9 mouse cellular contexts compared by ENCODE assay signal in genomic region chr2:31785074-31785473, GRCm38 (mm10). TPM values are rescaled to one million over a fixed set of nuclear protein-coding genes. Genes with fewer than 3 reads are reported as not detected.
DNase-seq lines count a peak whose midpoint lies in the region; ATAC-seq and TF ChIP-seq lines count a peak whose summit lies in the region.
"Had no signal": no experiment of that assay in that cellular context is flagged by ENCODE, and none has a peak within 500 bp of the region (broad histone marks: within the 10 kb centered on the region; RNA-seq: fewer than 3 reads in every experiment).

No protein-coding gene starts in this region.

- DNase-seq in brain, embryonic 14.5 days (ENCODE audit: low read depth) = peak; percentile 93
- peak; percentile 65 for DNase-seq in forebrain, embryonic 10.5 days (ENCODE audit: extremely low spot score, low spot score)
- DNase-seq in hindbrain, embryonic 10.5 days (ENCODE audit: low spot score) = peak; percentile 74
- peak; percentile 91 for DNase-seq in layer of hippocampus, adult 9-10 months (ENCODE audit: low spot score)
- peak; percentile 92 for DNase-seq in lung, postnatal 0 days (ENCODE audit: low spot score)
- peak; percentile 85 to 86 for DNase-seq in right cerebral cortex, postnatal 10 days (ENCODE audit: low spot score in 2 of 2)
- DNase-seq in urinary bladder, postnatal 36 days (ENCODE audit: low spot score in 2 of 2) = peak; percentile 74 to 80

- peak; percentile 62 for TF ChIP-seq CTCF in ES-Bruce4 (IDR thresholded peaks at IDR 0.05; ENCODE audit: low read depth, low read length)
- TF ChIP-seq CTCF in brain, embryonic 14.5 days (IDR thresholded peaks at IDR 0.05; ENCODE audit: borderline replicate concordance, extremely low read depth, insufficient read depth, insufficient read length) = peak; percentile 87
- TF ChIP-seq CTCF in lung, postnatal 0 days (IDR thresholded peaks at IDR 0.05) = peak; percentile 98

- H3K9ac ChIP-seq in ES-Bruce4 (ENCODE audit: low read depth, poor library complexity, severe bottlenecking) = no peak overlapping the region
- no peak overlapping the region for H3K9ac ChIP-seq in lung, postnatal 0 days (replicated peaks; ENCODE audit: low read depth)
- H3K9ac ChIP-seq: heart, embryonic 15.5 days had no signal

- H3K4me1 ChIP-seq in ES-Bruce4 (ENCODE audit: control insufficient read depth, insufficient read depth, low read length) = no peaks in the 10 kb centered on the region
- peaks cover 19% of the 10 kb centered on the region for H3K4me1 ChIP-seq in forebrain, embryonic 10.5 days
- peaks cover 3% of the 10 kb centered on the region; the same call in 1 of the 2 replicates for H3K4me1 ChIP-seq in hindbrain, embryonic 10.5 days (replicated peaks)
- no peaks in the 10 kb centered on the region for H3K4me1 ChIP-seq in lung, postnatal 0 days (ENCODE audit: insufficient read depth, low read depth, low read length)
- H3K4me1 ChIP-seq: heart, embryonic 15.5 days had no signal

- H3K27me3 ChIP-seq in ES-Bruce4 (ENCODE audit: control insufficient read depth, insufficient read depth, low read length, poor library complexity, severe bottlenecking) = no peaks in the 10 kb centered on the region
- H3K27me3 ChIP-seq in forebrain, embryonic 10.5 days (ENCODE audit: poor library complexity, severe bottlenecking) = no peaks in the 10 kb centered on the region
- H3K27me3 ChIP-seq in hindbrain, embryonic 10.5 days (ENCODE audit: insufficient read depth, poor library complexity, severe bottlenecking) = no peaks in the 10 kb centered on the region
- no peaks in the 10 kb centered on the region for H3K27me3 ChIP-seq in lung, postnatal 0 days (replicated peaks; ENCODE audit: insufficient read depth, low read length)
- H3K27me3 ChIP-seq: heart, embryonic 15.5 days had no signal

- TF ChIP-seq EP300 in ES-Bruce4 (IDR thresholded peaks at IDR 0.05; ENCODE audit: insufficient read depth, low read depth, low read length) = no peak
- no peak for TF ChIP-seq EP300 in lung, postnatal 0 days (IDR thresholded peaks at IDR 0.05)

- H3K27ac ChIP-seq in ES-Bruce4 (ENCODE audit: insufficient read depth, low read length) = no peak overlapping the region
- H3K27ac ChIP-seq in forebrain, embryonic 10.5 days = no peak overlapping the region
- H3K27ac ChIP-seq in hindbrain, embryonic 10.5 days = no peak overlapping the region
- no peak overlapping the region for H3K27ac ChIP-seq in lung, postnatal 0 days (ENCODE audit: low read length)
- H3K27ac ChIP-seq: heart, embryonic 15.5 days had no signal

- H3K4me2 ChIP-seq in lung, postnatal 0 days (replicated peaks; ENCODE audit: low read depth, low read length) = no peak overlapping the region
- H3K4me2 ChIP-seq: heart, embryonic 15.5 days had no signal

- H3K4me3 ChIP-seq in ES-Bruce4 (ENCODE audit: low read depth, low read length) = no peak overlapping the region
- H3K4me3 ChIP-seq in forebrain, embryonic 10.5 days = no peak overlapping the region
- H3K4me3 ChIP-seq in hindbrain, embryonic 10.5 days = no peak overlapping the region
- H3K4me3 ChIP-seq in lung, postnatal 0 days (ENCODE audit: low read depth, low read length) = no peak overlapping the region
- H3K4me3 ChIP-seq: heart, embryonic 15.5 days had no signal

- peak; percentile 72 for ATAC-seq in lung, postnatal 0 days

- peaks cover 4% of the 10 kb centered on the region; the same call in 1 of the 2 replicates for H3K36me3 ChIP-seq in ES-Bruce4 (ENCODE audit: control insufficient read depth, insufficient read depth, low read length, poor library complexity, severe bottlenecking)
- H3K36me3 ChIP-seq in forebrain, embryonic 10.5 days (replicated peaks) = peaks cover 99% of the 10 kb centered on the region
- peaks cover 100% of the 10 kb centered on the region for H3K36me3 ChIP-seq in hindbrain, embryonic 10.5 days
- 0 out of 2 replicates have a peak, but pooled peaks cover 15% of the 10 kb centered on the region for H3K36me3 ChIP-seq in lung, postnatal 0 days (ENCODE audit: insufficient read depth, low read length)

- 64% methylated on average over 9 of the region's 9 CpGs for WGBS in forebrain, embryonic 10.5 days
- 56% methylated on average over 9 of the region's 9 CpGs for WGBS in hindbrain, embryonic 10.5 days
- WGBS in lung, postnatal 0 days = 30% methylated on average over 9 of the region's 9 CpGs

- H3K9me3 ChIP-seq in ES-Bruce4 (replicated peaks; ENCODE audit: control insufficient read depth, insufficient read depth, low read length, poor library complexity, severe bottlenecking) = no peaks in the 10 kb centered on the region
- no peaks in the 10 kb centered on the region for H3K9me3 ChIP-seq in forebrain, embryonic 10.5 days
- H3K9me3 ChIP-seq in hindbrain, embryonic 10.5 days = no peaks in the 10 kb centered on the region
- no peaks in the 10 kb centered on the region for H3K9me3 ChIP-seq in lung, postnatal 0 days (ENCODE audit: low read length)
- H3K9me3 ChIP-seq: heart, embryonic 15.5 days had no signal

- TF ChIP-seq POLR2A in ES-Bruce4 (IDR thresholded peaks at IDR 0.05; ENCODE audit: insufficient read depth, low read length) = no peak
- TF ChIP-seq POLR2A in brain, embryonic 14.5 days (IDR thresholded peaks at IDR 0.05; ENCODE audit: borderline replicate concordance, extremely low read depth, insufficient read depth, insufficient read length, poor library complexity, severe bottlenecking) = no peak

RNA-seq across cellular contexts. Expression of gene Qrfp, which starts 25.3 kb away (rescaled TPM):
- polyA plus RNA-seq in ES-Bruce4 (2011; ENCODE audit: insufficient read depth, insufficient read length, low read depth, missing spikeins) = not detected in 2 replicates
- polyA plus RNA-seq in brain, embryonic 14.5 days (2012; rRNA removed) = 0.03 TPM in 2 replicates
- polyA plus RNA-seq in forebrain, embryonic 10.5 days (2016; fragmentation: Nextera tagmentation; extraction: Ambion mirVana) = 0.09 and 0.14 TPM in 2 replicates
- 0.12 and 0.20 TPM in 2 replicates for polyA plus RNA-seq in hindbrain, embryonic 10.5 days (2016; fragmentation: Nextera tagmentation; extraction: Ambion mirVana)
- 0.04 and 0.13 TPM in 2 replicates for polyA plus RNA-seq in lung, postnatal 0 days (2015; fragmentation: Nextera tagmentation; extraction: Ambion mirVana)
